ENCODE assay signal across 20 mouse cellular contexts in genomic region chr11:98563921-98564414, GRCm38 (mm10). TPM values are rescaled to one million over a fixed set of nuclear protein-coding genes. Genes with fewer than 3 reads are reported as not detected.
"Had no signal": no experiment of that assay in that cellular context is flagged by ENCODE, and none has a peak within 500 bp of the region (broad histone marks: within the 10 kb centered on the region; RNA-seq: fewer than 3 reads in every experiment).

No protein-coding gene starts in this region.

- H3K4me3 ChIP-seq: left cerebral cortex, adult 2 months; limb, embryonic 15.5 days; liver, embryonic 15.5 days; midbrain, embryonic 10.5 days; midbrain, embryonic 15.5 days; neural tube, embryonic 13.5 days; stomach, embryonic 15.5 days had no signal

- DNase-seq: kidney, adult 18-20 months; kidney, postnatal 10 days; lung, postnatal 10 days; lung, postnatal 4 days; retina, postnatal 1 day; right cerebral cortex, postnatal 4 days; thymus, postnatal 4 days had no signal

- H3K36me3 ChIP-seq: limb, embryonic 15.5 days; liver, embryonic 15.5 days; midbrain, embryonic 10.5 days; midbrain, embryonic 15.5 days; neural tube, embryonic 13.5 days; stomach, embryonic 15.5 days had no signal

- H3K9me3 ChIP-seq: limb, embryonic 15.5 days; liver, embryonic 15.5 days; midbrain, embryonic 10.5 days; midbrain, embryonic 15.5 days; neural tube, embryonic 13.5 days; stomach, embryonic 15.5 days had no signal

- H3K4me1 ChIP-seq: limb, embryonic 15.5 days; midbrain, embryonic 15.5 days; neural tube, embryonic 13.5 days; stomach, embryonic 15.5 days had no signal

- ATAC-seq: midbrain, embryonic 15.5 days had no signal

- H3K27me3 ChIP-seq: limb, embryonic 15.5 days; midbrain, embryonic 15.5 days; neural tube, embryonic 13.5 days; stomach, embryonic 15.5 days had no signal

- H3K9ac ChIP-seq: limb, embryonic 15.5 days; liver, embryonic 15.5 days; lung, embryonic 14.5 days; midbrain, embryonic 15.5 days; neural tube, embryonic 13.5 days; stomach, embryonic 15.5 days had no signal

- H3K27ac ChIP-seq: left cerebral cortex, adult 2 months; limb, embryonic 15.5 days; liver, embryonic 15.5 days; midbrain, embryonic 10.5 days; midbrain, embryonic 15.5 days; neural tube, embryonic 13.5 days; stomach, embryonic 15.5 days had no signal

- H3K4me2 ChIP-seq: limb, embryonic 15.5 days; liver, embryonic 15.5 days; lung, embryonic 14.5 days; midbrain, embryonic 15.5 days; neural tube, embryonic 13.5 days; stomach, embryonic 15.5 days had no signal

RNA-seq across cellular contexts. Expression of gene Zpbp2, which starts 13.1 kb away (rescaled TPM):
- polyA plus RNA-seq: neural tube, embryonic 13.5 days had no signal

RNA-seq across cellular contexts. Expression of gene Ikzf3, which starts 18.1 kb away (rescaled TPM):
- polyA plus RNA-seq: limb, embryonic 11.5 days had no signal

RNA-seq across cellular contexts. Expression of gene Lrrc3c, which starts 34.1 kb away (rescaled TPM):
- polyA plus RNA-seq: kidney, embryonic 14.5 days; large intestine, adult 2 months; limb, embryonic 11.5 days; limb, embryonic 15.5 days; liver, embryonic 15.5 days; lung, embryonic 14.5 days; midbrain, embryonic 10.5 days; midbrain, embryonic 15.5 days; neural tube, embryonic 13.5 days; spleen, adult 2 months; stomach, embryonic 15.5 days; thymus, postnatal 0 days had no signal
